ENCODE assay signal across 20 mouse cellular contexts in genomic region chr10:101316659-101317338, GRCm38 (mm10).
DNase-seq lines count a peak whose midpoint lies in the region; ATAC-seq and TF ChIP-seq lines count a peak whose summit lies in the region.
"Had no signal": no experiment of that assay in that cellular context is flagged by ENCODE, and none has a peak within 500 bp of the region (broad histone marks: within the 10 kb centered on the region; RNA-seq: fewer than 3 reads in every experiment).

No protein-coding gene starts in this region.

- H3K9me3 ChIP-seq in forebrain, embryonic 14.5 days (replicated peaks; ENCODE audit: control insufficient read depth, low read length), result no peaks in the 10 kb centered on the region
- no peaks in the 10 kb centered on the region for H3K9me3 ChIP-seq in forebrain, embryonic 12.5 days
- H3K9me3 ChIP-seq in hindbrain, postnatal 0 days (ENCODE audit: low read length), result no peaks in the 10 kb centered on the region
- H3K9me3 ChIP-seq in heart, embryonic 12.5 days (replicated peaks), result no peaks in the 10 kb centered on the region
- H3K9me3 ChIP-seq: heart, embryonic 10.5 days; lung, embryonic 15.5 days; stomach, embryonic 15.5 days had no signal

- no peak for TF ChIP-seq POLR2A in bone marrow macrophage, adult 2 months (IDR thresholded peaks at IDR 0.05; ENCODE audit: borderline replicate concordance, low read depth, low read length)

- H3K36me3 ChIP-seq in forebrain, embryonic 14.5 days (ENCODE audit: control insufficient read depth, insufficient read depth, low read length), result no peaks in the 10 kb centered on the region
- H3K36me3 ChIP-seq in forebrain, embryonic 12.5 days (replicated peaks), result no peaks in the 10 kb centered on the region
- H3K36me3 ChIP-seq in hindbrain, postnatal 0 days (ENCODE audit: insufficient read depth, low read length), result no peaks in the 10 kb centered on the region
- H3K36me3 ChIP-seq in heart, embryonic 12.5 days, result no peaks in the 10 kb centered on the region
- H3K36me3 ChIP-seq: heart, embryonic 10.5 days; lung, embryonic 15.5 days; stomach, embryonic 15.5 days had no signal

- WGBS in forebrain, embryonic 14.5 days, result 47% methylated on average over 3 of the region's 3 CpGs
- WGBS in forebrain, embryonic 12.5 days, result 82% methylated on average over 3 of the region's 3 CpGs
- WGBS in hindbrain, postnatal 0 days, result 44% methylated on average over 3 of the region's 3 CpGs
- WGBS in heart, embryonic 12.5 days, result 73% methylated on average over 3 of the region's 3 CpGs

- H3K4me2 ChIP-seq in forebrain, embryonic 14.5 days (ENCODE audit: low read length), result no peak overlapping the region
- H3K4me2 ChIP-seq in forebrain, embryonic 12.5 days, result no peak overlapping the region
- no peak overlapping the region for H3K4me2 ChIP-seq in hindbrain, postnatal 0 days (ENCODE audit: low read depth, low read length)
- no peak overlapping the region for H3K4me2 ChIP-seq in heart, embryonic 12.5 days
- H3K4me2 ChIP-seq: liver, embryonic 11.5 days; lung, embryonic 15.5 days; stomach, embryonic 15.5 days had no signal

- no peak for TF ChIP-seq CTCF in bone marrow macrophage, adult 2 months (IDR thresholded peaks at IDR 0.05; ENCODE audit: low read depth, low read length)
- no peak for TF ChIP-seq CTCF in hindbrain, postnatal 0 days (IDR thresholded peaks at IDR 0.05; ENCODE audit: low read depth)

- H3K27ac ChIP-seq in forebrain, embryonic 14.5 days (ENCODE audit: low read depth, low read length), result no peak overlapping the region
- no peak overlapping the region for H3K27ac ChIP-seq in forebrain, embryonic 12.5 days
- peak overlapping the region; percentile 76 for H3K27ac ChIP-seq in bone marrow macrophage, adult 2 months (ENCODE audit: insufficient read depth, low read depth, low read length)
- H3K27ac ChIP-seq in hindbrain, postnatal 0 days, result no peak overlapping the region
- no peak overlapping the region for H3K27ac ChIP-seq in heart, embryonic 12.5 days (ENCODE audit: poor library complexity, severe bottlenecking)
- H3K27ac ChIP-seq: heart, embryonic 10.5 days; lung, embryonic 15.5 days; stomach, embryonic 15.5 days had no signal

- H3K4me1 ChIP-seq in forebrain, embryonic 14.5 days (ENCODE audit: control insufficient read depth, insufficient read depth, low read length), result no peaks in the 10 kb centered on the region
- no peaks in the 10 kb centered on the region for H3K4me1 ChIP-seq in forebrain, embryonic 12.5 days
- peaks cover 7% of the 10 kb centered on the region; the same call in 1 of the 2 replicates for H3K4me1 ChIP-seq in bone marrow macrophage, adult 2 months (ENCODE audit: control insufficient read depth, insufficient read depth, low read length)
- no peaks in the 10 kb centered on the region for H3K4me1 ChIP-seq in hindbrain, postnatal 0 days (ENCODE audit: insufficient read depth, low read length)
- H3K4me1 ChIP-seq in heart, embryonic 12.5 days (replicated peaks), result no peaks in the 10 kb centered on the region
- H3K4me1 ChIP-seq: heart, embryonic 10.5 days; lung, embryonic 15.5 days; stomach, embryonic 15.5 days had no signal

- H3K9ac ChIP-seq in forebrain, embryonic 14.5 days (ENCODE audit: low read length), result no peak overlapping the region
- H3K9ac ChIP-seq in forebrain, embryonic 12.5 days, result no peak overlapping the region
- H3K9ac ChIP-seq in hindbrain, postnatal 0 days (replicated peaks; ENCODE audit: low read length), result no peak overlapping the region
- no peak overlapping the region for H3K9ac ChIP-seq in heart, embryonic 12.5 days
- H3K9ac ChIP-seq: lung, embryonic 15.5 days; stomach, embryonic 15.5 days had no signal

- intact Hi-C loops in left cerebral cortex, postnatal 14 days (cut with DNase I), result no loop called here
- intact Hi-C loops in left cerebral cortex, postnatal 36 days (cut with DNase I), result no loop called here

- H3K27me3 ChIP-seq in forebrain, embryonic 14.5 days (replicated peaks; ENCODE audit: control insufficient read depth, insufficient read depth, low read length), result no peaks in the 10 kb centered on the region
- H3K27me3 ChIP-seq in forebrain, embryonic 12.5 days, result no peaks in the 10 kb centered on the region
- H3K27me3 ChIP-seq in hindbrain, postnatal 0 days (ENCODE audit: insufficient read depth, low read length), result no peaks in the 10 kb centered on the region
- H3K27me3 ChIP-seq in heart, embryonic 12.5 days (replicated peaks), result no peaks in the 10 kb centered on the region
- H3K27me3 ChIP-seq: lung, embryonic 15.5 days; stomach, embryonic 15.5 days had no signal

- H3K4me3 ChIP-seq in forebrain, embryonic 14.5 days (ENCODE audit: low read depth, low read length), result no peak overlapping the region
- H3K4me3 ChIP-seq in forebrain, embryonic 12.5 days (replicated peaks), result no peak overlapping the region
- no peak overlapping the region for H3K4me3 ChIP-seq in bone marrow macrophage, adult 2 months (ENCODE audit: insufficient read depth, low read length)
- no peak overlapping the region for H3K4me3 ChIP-seq in hindbrain, postnatal 0 days (ENCODE audit: low read length)
- no peak overlapping the region for H3K4me3 ChIP-seq in heart, embryonic 12.5 days
- H3K4me3 ChIP-seq: heart, embryonic 10.5 days; lung, embryonic 15.5 days; stomach, embryonic 15.5 days had no signal

- peak; percentile 80 for DNase-seq in forebrain, embryonic 14.5 days (ENCODE audit: low spot score)
- peak; percentile 0 to 7 for DNase-seq in left cerebral cortex, postnatal 14 days (ENCODE audit: low spot score in 2 of 2)
- no peak for DNase-seq in left cerebral cortex, postnatal 36 days (ENCODE audit: low spot score in 2 of 2)
- peak; percentile 57 for DNase-seq in hindbrain, postnatal 0 days (ENCODE audit: low spot score)
- DNase-seq in heart, postnatal 4 days, result no peak
- DNase-seq: cerebellum, adult 11-12 months; cerebellum, postnatal 36 days; gastrocnemius, postnatal 25 days; heart, postnatal 36 days; kidney, adult 11 months; spleen, adult 18-20 months; thymus, postnatal 14 days had no signal

- ATAC-seq in forebrain, embryonic 14.5 days, result peak; percentile 87
- ATAC-seq in forebrain, embryonic 12.5 days (ENCODE audit: low FRiP score), result no peak
- peak; percentile 72 for ATAC-seq in hindbrain, postnatal 0 days
- ATAC-seq in heart, embryonic 12.5 days (ENCODE audit: insufficient number of reproducible peaks, low FRiP score), result no peak
- ATAC-seq: activated CD4-positive, CD25-positive, alpha-beta regulatory T cell, adult 4 months had no signal

Comparison
In these comparisons a context has a peak if more than half of its experiments do, and no peak if none do; other contexts are left out.
1. ATAC-seq: peak in forebrain, embryonic 14.5 days (single experiment) and hindbrain, postnatal 0 days (single experiment); none in forebrain, embryonic 12.5 days (single experiment) and heart, embryonic 12.5 days (single experiment).
2. DNase-seq: peak in forebrain, embryonic 14.5 days (single experiment), left cerebral cortex, postnatal 14 days (2 of 2) and hindbrain, postnatal 0 days (single experiment); none in left cerebral cortex, postnatal 36 days (0 of 2) and heart, postnatal 4 days (single experiment).